Comparison of ENCODE assay signal across 8 mouse cellular contexts in genomic region chr2:25399051-25399450, GRCm38 (mm10). TPM values are rescaled to one million over a fixed set of nuclear protein-coding genes. Genes with fewer than 3 reads are reported as not detected.
DNase-seq lines count a peak whose midpoint lies in the region; ATAC-seq and TF ChIP-seq lines count a peak whose summit lies in the region.

TSS of gene Npdc1 (plus strand) at chr2:25399351.

- no peak for ATAC-seq in lung, postnatal 0 days
- ATAC-seq in forebrain, embryonic 13.5 days = no peak
- no peak for ATAC-seq in midbrain, embryonic 12.5 days (ENCODE audit: low FRiP score, low read depth)
- ATAC-seq in inflammation-experienced regulatory T-cells, adult 6 months = no peak

- no peak within 1 kb of the TSS for H3K4me3 ChIP-seq in lung, postnatal 0 days (ENCODE audit: low read depth, low read length)
- peak within 1 kb of the TSS; percentile 31; the same call in 1 of the 2 replicates for H3K4me3 ChIP-seq in forebrain, embryonic 13.5 days
- no peak within 1 kb of the TSS for H3K4me3 ChIP-seq in midbrain, embryonic 12.5 days

- H3K9ac ChIP-seq in lung, postnatal 0 days (replicated peaks; ENCODE audit: low read depth) = no peak within 1 kb of the TSS
- H3K9ac ChIP-seq in forebrain, embryonic 13.5 days = no peak within 1 kb of the TSS
- H3K9ac ChIP-seq in midbrain, embryonic 12.5 days (replicated peaks) = no peak within 1 kb of the TSS

- TF ChIP-seq EP300 in lung, postnatal 0 days (IDR thresholded peaks at IDR 0.05) = no peak

- H3K4me1 ChIP-seq in lung, postnatal 0 days (ENCODE audit: insufficient read depth, low read depth, low read length) = peaks cover 7% of the 10 kb centered on the region; the same call in 1 of the 2 replicates
- peaks cover 39% of the 10 kb centered on the region for H3K4me1 ChIP-seq in forebrain, embryonic 13.5 days
- H3K4me1 ChIP-seq in midbrain, embryonic 12.5 days = peaks cover 31% of the 10 kb centered on the region

- no peak within 1 kb of the TSS for H3K27ac ChIP-seq in lung, postnatal 0 days (ENCODE audit: low read length)
- no peak within 1 kb of the TSS for H3K27ac ChIP-seq in forebrain, embryonic 13.5 days
- no peak within 1 kb of the TSS for H3K27ac ChIP-seq in midbrain, embryonic 12.5 days (replicated peaks)

- H3K4me2 ChIP-seq in lung, postnatal 0 days (replicated peaks; ENCODE audit: low read depth, low read length) = no peak within 1 kb of the TSS
- H3K4me2 ChIP-seq in forebrain, embryonic 13.5 days = no peak within 1 kb of the TSS
- no peak within 1 kb of the TSS for H3K4me2 ChIP-seq in midbrain, embryonic 12.5 days (replicated peaks)

- peaks cover 23% of the 10 kb centered on the region for H3K27me3 ChIP-seq in lung, postnatal 0 days (replicated peaks; ENCODE audit: insufficient read depth, low read length)
- H3K27me3 ChIP-seq in forebrain, embryonic 13.5 days = peaks cover 74% of the 10 kb centered on the region
- H3K27me3 ChIP-seq in midbrain, embryonic 12.5 days = peaks cover 78% of the 10 kb centered on the region

- H3K9me3 ChIP-seq in lung, postnatal 0 days (ENCODE audit: low read length) = no peaks in the 10 kb centered on the region
- no peaks in the 10 kb centered on the region; the same call in 1 of the 2 replicates for H3K9me3 ChIP-seq in forebrain, embryonic 13.5 days (replicated peaks)
- no peaks in the 10 kb centered on the region for H3K9me3 ChIP-seq in midbrain, embryonic 12.5 days

- no peak for DNase-seq in lung, postnatal 0 days (ENCODE audit: low spot score)
- DNase-seq in lung, postnatal 14 days = no peak
- no peak for DNase-seq in heart, postnatal 4 days
- DNase-seq in right cerebral cortex, adult 2 months (ENCODE audit: low spot score in 2 of 2) = no peak
- DNase-seq in spleen, adult 12 weeks (ENCODE audit: low spot score) = no peak

- TF ChIP-seq CTCF in lung, postnatal 0 days (IDR thresholded peaks at IDR 0.05) = no peak

- WGBS in lung, postnatal 0 days = 52% methylated on average over 8 of the region's 8 CpGs
- WGBS in forebrain, embryonic 13.5 days = 67% methylated on average over 8 of the region's 8 CpGs
- WGBS in midbrain, embryonic 12.5 days = 68% methylated on average over 8 of the region's 8 CpGs

- no peaks in the 10 kb centered on the region for H3K36me3 ChIP-seq in lung, postnatal 0 days (ENCODE audit: insufficient read depth, low read length)
- no peaks in the 10 kb centered on the region for H3K36me3 ChIP-seq in forebrain, embryonic 13.5 days (ENCODE audit: poor library complexity, severe bottlenecking)
- H3K36me3 ChIP-seq in midbrain, embryonic 12.5 days = no peaks in the 10 kb centered on the region

RNA-seq across cellular contexts. Expression of gene Npdc1, which starts in this region (rescaled TPM):
- polyA plus RNA-seq in lung, postnatal 0 days (2015; fragmentation: Nextera tagmentation; extraction: Ambion mirVana) = 42.7 and 45.3 TPM in 2 replicates
- 287 and 315 TPM in 2 replicates for polyA plus RNA-seq in forebrain, embryonic 13.5 days (2015; fragmentation: Nextera tagmentation; extraction: Ambion mirVana)
- 10 to 100 TPM; 33.1 to 35.2 TPM for total RNA-seq in heart, postnatal 4 days (2021)
- polyA plus RNA-seq in midbrain, embryonic 12.5 days (2016; fragmentation: Nextera tagmentation; extraction: Ambion mirVana) = 216 and 221 TPM in 2 replicates
- 1 to 10 TPM; 2.8 to 6.1 (median 6.0) TPM for polyA plus RNA-seq in inflammation-experienced regulatory T-cells, adult 6 months (2017; shearing (Covaris generic))
